Mouse (Mus musculus): ENCODE measurements around the gene H2al1e.

DNA sequence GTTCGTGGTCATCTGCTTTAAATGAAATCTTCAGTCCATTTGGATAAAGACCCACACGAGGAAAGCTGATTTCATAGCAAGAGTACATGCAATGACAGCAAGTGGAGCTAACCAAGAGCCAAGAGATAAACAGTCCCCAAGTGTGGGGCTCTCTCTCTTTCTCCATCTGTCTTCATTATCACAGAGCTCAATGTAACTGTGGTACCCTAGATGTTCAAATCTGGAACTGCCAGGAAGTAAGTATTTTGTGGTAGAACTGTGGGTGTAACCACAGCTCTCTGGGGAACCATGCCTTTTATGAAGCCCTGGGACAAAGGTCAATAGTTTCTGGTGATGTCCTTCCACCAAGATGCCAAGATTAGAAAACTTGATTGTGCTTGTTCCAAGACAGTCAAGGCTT lies 31.0 kb upstream of the H2al1e start:
- TF ChIP-seq CTCF (IDR thresholded peaks at IDR 0.05; ENCODE audit: borderline replicate concordance, extremely low read depth, insufficient read depth, insufficient read length) = no peak
- TF ChIP-seq POLR2A (IDR thresholded peaks at IDR 0.05; ENCODE audit: borderline replicate concordance, extremely low read depth, insufficient read depth, insufficient read length, poor library complexity, severe bottlenecking) = no peak

Data from brain, embryonic 14.5 days (tissue).